Mouse (Mus musculus): ENCODE measurements around the gene Tec. TPM values are rescaled to one million over a fixed set of nuclear protein-coding genes. Genes with fewer than 3 reads are reported as not detected.

Gene Tec
- polyA plus RNA-seq, 1 experiment: not detected

DNA sequence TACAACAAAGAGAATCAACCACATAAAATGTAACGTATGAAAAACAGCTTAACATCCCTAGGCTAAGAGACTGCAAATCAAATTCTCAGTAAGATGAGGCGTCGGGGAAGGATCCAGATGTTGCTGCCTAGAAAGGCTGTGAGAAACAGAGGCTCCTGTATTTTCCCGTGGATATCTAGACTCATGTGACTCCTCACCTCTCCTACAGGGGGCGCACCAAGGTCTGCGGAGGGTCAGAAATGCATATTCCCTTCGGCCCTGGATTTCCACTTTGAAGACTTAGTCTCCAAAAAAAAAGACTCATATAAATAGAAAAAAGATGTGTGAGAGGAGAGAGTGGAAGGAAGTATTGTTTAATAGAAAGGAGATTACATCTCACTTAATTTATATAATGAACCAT lies 147.7 kb downstream of the Tec start:
- Histone ChIP-seq H3K9me3 (ENCODE audit: control insufficient read depth, low read length) (no peaks in the 10 kb centered on the region), H3K36me3 (ENCODE audit: control insufficient read depth) (no peaks in the 10 kb centered on the region), H3K4me1 (ENCODE audit: control insufficient read depth) (no peaks in the 10 kb centered on the region), H3K4me3 (replicated peaks) (no peak overlapping the region), H3K27me3 (ENCODE audit: control insufficient read depth) (no peaks in the 10 kb centered on the region)
- TF ChIP-seq GATA1 (IDR thresholded peaks at IDR 0.05; ENCODE audit: low read length): no peak
- no peak for TF ChIP-seq TAL1 (IDR thresholded peaks at IDR 0.05; ENCODE audit: low read length)

DNA sequence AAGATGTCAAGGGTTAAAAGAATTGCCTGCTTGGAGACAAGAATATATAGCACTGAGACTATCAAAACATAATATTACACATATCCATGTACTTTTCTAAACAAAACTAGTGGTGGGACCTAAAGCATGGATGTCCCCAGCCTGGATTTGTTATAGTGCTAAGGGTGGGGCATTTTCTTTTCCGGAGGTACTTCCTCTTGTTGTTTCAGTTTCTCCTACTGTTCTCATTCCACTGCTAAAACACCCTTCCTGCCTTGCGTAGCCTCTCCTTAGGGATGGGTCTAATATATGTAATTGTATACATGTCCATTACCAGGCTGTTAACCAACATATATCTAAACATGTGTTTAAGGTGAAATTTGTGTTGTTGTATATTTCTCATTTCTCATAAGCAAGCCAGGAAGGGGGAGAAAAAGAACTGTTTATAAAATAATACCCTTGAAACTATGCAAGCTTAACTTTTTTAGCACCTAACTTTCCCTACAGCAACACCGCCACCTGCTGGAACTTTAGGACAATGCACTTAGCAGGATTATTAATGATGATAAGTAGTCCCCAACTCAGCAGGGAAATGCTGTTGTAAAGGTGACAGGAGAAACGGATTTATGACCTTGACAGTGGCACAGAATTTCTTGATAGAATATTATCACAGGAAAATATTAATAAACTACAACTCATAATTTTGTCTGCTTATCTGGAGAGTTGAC lies 157.6 kb downstream of the Tec start:
- Histone ChIP-seq H3K27me3 (ENCODE audit: control insufficient read depth) (no peaks in the 10 kb centered on the region), H3K4me3 (replicated peaks) (no peak overlapping the region), H3K36me3 (ENCODE audit: control insufficient read depth) (no peaks in the 10 kb centered on the region), H3K4me1 (ENCODE audit: control insufficient read depth) (no peaks in the 10 kb centered on the region), H3K9me3 (ENCODE audit: control insufficient read depth, low read length) (no peaks in the 10 kb centered on the region)
- TF ChIP-seq GATA1 (IDR thresholded peaks at IDR 0.05; ENCODE audit: low read length) (no peak), TAL1 (IDR thresholded peaks at IDR 0.05; ENCODE audit: low read length) (no peak)

DNA sequence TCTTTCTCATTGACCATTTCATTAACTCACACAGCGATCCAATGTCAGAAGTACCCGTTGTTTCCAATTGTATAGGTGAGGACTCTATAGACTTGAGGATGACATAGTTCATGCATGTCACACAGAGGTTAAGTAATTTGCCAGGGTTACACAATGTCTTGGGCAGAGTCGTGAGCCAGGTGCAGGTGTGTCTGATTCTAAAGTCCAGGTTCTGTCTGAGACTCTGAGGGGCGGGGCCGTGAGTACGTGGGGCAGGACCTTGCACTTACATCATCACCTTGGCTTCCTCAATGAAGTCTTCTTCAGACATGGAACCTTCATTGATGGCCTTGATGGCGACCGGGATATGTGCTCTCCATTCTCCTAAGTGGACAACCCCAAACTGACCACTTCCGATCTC lies 158.3 kb downstream of the Tec start:
- TF ChIP-seq TAL1 (IDR thresholded peaks at IDR 0.05; ENCODE audit: low read length) (no peak), GATA1 (IDR thresholded peaks at IDR 0.05; ENCODE audit: low read length) (no peak)
- Histone ChIP-seq H3K36me3 (ENCODE audit: control insufficient read depth) (no peaks in the 10 kb centered on the region), H3K27me3 (ENCODE audit: control insufficient read depth) (no peaks in the 10 kb centered on the region), H3K4me1 (ENCODE audit: control insufficient read depth) (no peaks in the 10 kb centered on the region), H3K4me3 (replicated peaks) (no peak overlapping the region), H3K9me3 (ENCODE audit: control insufficient read depth, low read length) (no peaks in the 10 kb centered on the region)

DNA sequence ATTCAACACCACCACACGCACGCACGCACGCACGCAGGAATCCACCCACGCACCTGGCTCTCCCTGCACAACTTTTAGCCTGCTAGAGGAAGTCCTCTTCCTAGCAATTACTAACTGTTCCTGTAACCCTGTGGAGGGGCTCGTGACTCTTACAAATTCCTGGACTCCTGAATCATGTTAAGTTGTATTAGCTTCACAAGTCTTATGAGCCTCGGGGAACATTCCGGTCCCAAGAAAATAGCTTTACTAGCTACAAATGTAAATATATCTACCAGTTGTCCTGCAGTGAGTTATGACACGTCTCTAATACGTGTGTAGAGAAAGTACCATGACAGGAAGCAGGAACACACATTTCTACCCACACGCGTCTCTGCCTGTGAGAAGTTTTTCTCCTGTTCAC lies 158.8 kb downstream of the Tec start:
- H3K4me3 ChIP-seq (replicated peaks): no peak overlapping the region

DNA sequence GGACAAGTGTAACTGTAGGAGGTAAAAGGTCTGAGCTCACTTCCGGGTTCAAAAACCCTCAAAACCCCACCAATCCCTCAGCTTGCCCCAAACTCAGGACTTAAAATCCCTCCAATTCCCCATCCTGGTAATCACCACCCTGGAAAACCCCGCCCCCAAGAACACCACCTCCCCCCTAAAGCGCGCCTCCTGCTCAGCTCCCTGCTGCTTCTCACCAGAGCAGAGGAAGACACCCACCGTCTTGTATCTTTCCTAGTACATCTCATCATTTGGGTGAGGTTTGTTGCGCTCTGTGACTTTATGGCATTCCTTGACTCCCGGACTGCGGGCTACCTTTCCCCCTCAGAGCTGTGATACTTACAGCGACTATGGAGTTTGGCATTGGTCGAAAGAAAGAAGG lies 161.6 kb downstream of the Tec start:
- no peaks in the 10 kb centered on the region for H3K4me1 ChIP-seq (ENCODE audit: control insufficient read depth)
- no peak for TF ChIP-seq GATA1 (IDR thresholded peaks at IDR 0.05; ENCODE audit: low read length)
- TF ChIP-seq TAL1 (IDR thresholded peaks at IDR 0.05; ENCODE audit: low read length): no peak
- H3K36me3 ChIP-seq (ENCODE audit: control insufficient read depth): no peaks in the 10 kb centered on the region
- no peaks in the 10 kb centered on the region for H3K27me3 ChIP-seq (ENCODE audit: control insufficient read depth)
- no peaks in the 10 kb centered on the region for H3K9me3 ChIP-seq (ENCODE audit: control insufficient read depth, low read length)
- H3K4me3 ChIP-seq (replicated peaks): no peak overlapping the region

More for the DNA sequence above, 158.8 kb downstream of the Tec start:
- H3K36me3 ChIP-seq (ENCODE audit: control insufficient read depth): no peaks in the 10 kb centered on the region
- H3K4me1 ChIP-seq (ENCODE audit: control insufficient read depth): no peaks in the 10 kb centered on the region
- TF ChIP-seq GATA1 (IDR thresholded peaks at IDR 0.05; ENCODE audit: low read length) (no peak), TAL1 (IDR thresholded peaks at IDR 0.05; ENCODE audit: low read length) (no peak)
- no peaks in the 10 kb centered on the region for H3K27me3 ChIP-seq (ENCODE audit: control insufficient read depth)
- no peaks in the 10 kb centered on the region for H3K9me3 ChIP-seq (ENCODE audit: control insufficient read depth, low read length)

DNA sequence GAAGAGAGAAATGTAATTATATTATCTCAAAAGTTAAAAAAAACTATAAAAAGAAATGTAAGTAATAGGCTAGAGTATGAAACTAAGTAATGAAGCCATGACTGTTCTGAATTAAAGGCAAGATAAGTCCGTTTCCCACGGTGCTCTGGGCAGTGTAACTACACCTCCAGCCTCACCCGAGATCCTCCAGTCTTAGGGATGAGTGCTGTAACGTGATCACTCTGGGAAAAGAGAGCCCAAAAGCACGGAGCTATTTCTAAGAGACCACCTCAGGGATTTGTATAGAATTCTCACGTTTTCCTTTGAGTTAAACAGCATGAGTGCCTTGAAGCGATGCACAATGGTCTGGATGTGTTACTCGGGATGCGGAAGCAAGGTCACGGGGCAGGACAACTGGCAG lies 162.2 kb downstream of the Tec start:
- Histone ChIP-seq H3K4me1 (ENCODE audit: control insufficient read depth) (no peaks in the 10 kb centered on the region), H3K27me3 (ENCODE audit: control insufficient read depth) (no peaks in the 10 kb centered on the region), H3K4me3 (replicated peaks) (no peak overlapping the region), H3K9me3 (ENCODE audit: control insufficient read depth, low read length) (0 out of 2 replicates have a peak, but pooled peaks cover 2% of the 10 kb centered on the region), H3K36me3 (ENCODE audit: control insufficient read depth) (no peaks in the 10 kb centered on the region)
- TF ChIP-seq TAL1 (IDR thresholded peaks at IDR 0.05; ENCODE audit: low read length): no peak
- TF ChIP-seq GATA1 (IDR thresholded peaks at IDR 0.05; ENCODE audit: low read length): no peak

Other genes with a start within 250 kb of the Tec start
- not detected in 2 replicates for gene Cnga1, start 224.2 kb downstream of the Tec start, polyA plus RNA-seq (2012)
- 0.01 TPM in 1 of 2 replicates, not detected in the other for gene Nipal1, start 220.7 kb downstream of the Tec start, polyA plus RNA-seq (2012)
- not detected in 2 replicates for gene Txk, start 115.7 kb downstream of the Tec start, polyA plus RNA-seq (2012)
- 0.08 and 0.10 TPM in 2 replicates for gene Slain2, start 45.8 kb upstream of the Tec start, polyA plus RNA-seq (2012)
- not detected in 2 replicates for gene Gm10135, start 106.2 kb upstream of the Tec start, polyA plus RNA-seq (2012)
- gene Slc10a4, start 138.4 kb upstream of the Tec start, polyA plus RNA-seq (2012): not detected in 2 replicates

Data from erythroblast, embryonic 14.5 days (primary cell).